Mouse (Mus musculus): Measurements from ENCODE around the gene P3h1. TPM values are rescaled to one million over a fixed set of nuclear protein-coding genes. Genes with fewer than 3 reads are reported as not detected.

P3h1 gene
- 10 to 100 TPM; 26.2 to 29.3 TPM for total RNA-seq (2021)
- long read RNA-seq, experiment 1, transcript P3h1-204 (15 exons, 3,188 nt) = major isoform, 62 of 75 reads
- long read RNA-seq, experiment 1, partial matches to known transcripts = 6 of 75 reads
- long read RNA-seq, experiment 1, other reads (novel, unspliced or antisense) = 7 of 75 reads
- long read RNA-seq, experiment 2, transcript P3h1-204 (15 exons, 3,188 nt) = major isoform, 48 of 56 reads
- long read RNA-seq, experiment 2, partial matches to known transcripts = 1 of 56 reads
- long read RNA-seq, experiment 2, other reads (novel, unspliced or antisense) = 7 of 56 reads

DNA sequence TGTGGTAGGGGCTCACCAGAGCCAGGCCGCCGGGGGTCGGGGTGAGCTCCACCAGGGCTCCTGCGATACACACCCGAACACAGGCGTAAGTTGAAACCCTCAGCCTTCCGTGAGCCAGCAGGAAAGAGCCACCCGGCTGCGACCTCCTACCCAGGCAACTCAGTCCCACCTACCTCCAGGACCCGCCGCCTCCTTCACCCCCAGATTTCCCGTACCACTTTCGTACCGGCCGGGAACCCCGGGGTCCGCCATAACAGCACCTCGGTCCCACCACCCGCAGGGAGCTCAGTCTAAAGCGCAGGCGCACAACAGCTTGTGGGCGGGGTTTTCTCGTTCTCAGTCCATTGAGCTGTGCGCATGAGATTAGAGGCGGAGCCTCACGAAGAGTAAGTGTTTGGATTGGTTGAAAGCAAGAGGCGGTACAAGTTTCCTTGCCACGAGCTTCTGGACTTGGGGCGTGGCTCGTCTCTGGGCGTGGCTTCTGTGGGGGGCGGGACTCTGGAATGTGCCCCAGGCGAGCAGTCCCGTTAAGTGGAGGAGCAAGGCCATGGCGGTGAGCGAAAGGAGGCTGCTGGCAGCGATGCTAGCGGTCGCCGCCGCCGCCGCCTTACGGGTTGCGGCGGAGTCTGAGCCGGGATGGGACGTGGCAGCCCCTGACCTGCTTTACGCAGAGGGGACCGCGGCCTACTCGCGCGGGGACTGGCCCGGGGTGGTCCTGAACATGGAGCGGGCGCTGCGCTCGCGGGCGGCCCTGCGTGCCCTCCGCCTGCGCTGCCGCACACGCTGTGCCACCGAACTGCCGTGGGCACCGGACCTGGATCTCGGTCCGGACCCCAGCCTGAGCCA is at the start of gene P3h1, which contains the start of gene AU022252:
Gene P3h1, plus strand, starts transcription at position 506 of the 846 bp plus-strand sequence.
Gene AU022252, minus strand, starts transcription at position 303 of the 846 bp plus-strand sequence.
- peak; percentile 98 for DNase-seq

DNA sequence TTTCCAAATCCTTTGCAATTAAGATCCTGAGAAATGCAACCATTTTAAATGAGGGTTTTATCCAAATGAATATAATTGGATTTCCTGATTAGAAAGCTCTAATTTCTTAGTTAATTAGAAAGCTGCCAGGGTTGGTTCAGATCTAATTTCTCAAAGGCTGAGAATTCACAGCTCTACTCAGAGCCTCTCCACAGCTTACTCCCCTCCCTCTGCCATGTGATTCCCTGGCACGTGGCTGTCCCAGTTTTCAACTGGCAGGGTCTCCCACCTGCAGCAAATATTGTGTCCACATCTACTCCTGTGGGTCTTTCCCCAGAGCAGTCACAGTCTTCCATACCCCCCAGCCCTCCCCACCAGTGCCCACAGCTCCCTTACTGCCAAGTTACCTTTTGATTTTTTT is 49.2 kb upstream of the P3h1 start:
- no peak for DNase-seq

DNA sequence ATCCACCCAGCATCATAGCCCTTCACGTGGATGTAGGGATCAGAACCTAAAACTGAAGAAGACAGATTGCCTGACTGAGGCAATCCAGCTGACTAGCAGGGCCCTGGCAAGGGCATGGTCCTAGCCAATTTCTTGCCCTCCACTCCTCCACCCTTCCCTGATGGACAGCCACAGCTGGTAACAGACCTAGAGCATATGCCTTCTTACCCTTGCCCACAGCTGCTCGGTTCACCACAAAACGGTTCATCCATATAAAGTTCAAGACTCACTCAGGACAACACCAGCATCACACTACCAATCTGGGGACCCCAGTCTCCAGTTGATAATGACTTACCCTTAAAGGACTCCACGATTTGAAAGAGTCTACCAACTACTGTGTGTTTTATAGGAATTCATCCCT is 46.9 kb upstream of the P3h1 start:
- no peak for DNase-seq

DNA sequence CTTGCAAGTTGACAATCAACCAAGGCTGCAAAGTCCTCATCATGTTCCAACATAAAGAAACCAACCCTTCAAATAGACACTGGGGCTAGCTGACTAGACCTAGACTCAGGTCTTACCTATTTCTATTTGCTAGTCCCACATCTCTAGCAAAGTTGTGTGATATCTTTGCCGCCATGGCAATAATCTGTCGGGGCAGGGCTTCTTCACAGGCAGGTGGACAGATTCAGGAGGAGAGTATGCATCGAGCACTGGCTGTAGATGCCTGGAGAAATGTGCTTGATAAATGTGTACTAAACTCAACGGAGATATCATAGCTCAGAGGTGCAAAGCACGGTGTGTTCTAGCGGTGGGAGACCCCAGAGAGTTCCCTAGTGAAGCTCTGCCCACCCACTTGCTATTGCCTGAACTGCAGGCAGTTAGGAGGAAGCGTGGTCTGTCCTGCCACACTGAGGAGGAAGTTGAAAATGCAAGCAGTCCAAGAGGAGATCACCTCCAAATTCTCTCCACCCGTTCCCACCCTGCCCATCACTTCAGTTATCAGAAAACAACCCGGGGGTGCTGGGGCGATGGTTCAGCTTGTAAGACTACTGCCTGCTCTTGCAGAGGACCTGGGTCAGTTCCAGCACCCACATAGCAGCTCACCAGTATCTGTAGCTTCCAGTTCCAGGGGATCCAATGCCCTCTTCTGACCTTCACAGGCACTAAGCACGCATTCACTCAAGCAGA is 44.5 kb upstream of the P3h1 start:
- no peak for DNase-seq

DNA sequence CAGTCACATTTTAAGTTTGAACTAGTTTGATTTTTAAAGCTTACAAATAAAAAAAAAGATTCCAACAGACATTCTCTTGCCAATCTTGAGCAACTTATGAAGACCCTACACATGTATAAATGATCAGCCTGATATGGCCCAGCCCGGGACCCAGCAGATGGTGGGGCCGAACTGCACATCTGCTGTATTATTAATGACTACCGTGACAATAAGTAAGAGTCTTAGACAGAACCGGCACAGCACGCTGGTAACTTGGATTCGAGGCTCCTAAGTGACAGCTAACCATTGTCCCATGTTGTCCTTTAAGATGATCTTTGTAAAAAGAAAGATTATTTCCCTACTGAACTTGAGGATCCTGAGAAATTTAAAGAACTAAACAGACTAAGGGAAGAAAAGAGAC is 43.3 kb upstream of the P3h1 start:
- no peak for DNase-seq

DNA sequence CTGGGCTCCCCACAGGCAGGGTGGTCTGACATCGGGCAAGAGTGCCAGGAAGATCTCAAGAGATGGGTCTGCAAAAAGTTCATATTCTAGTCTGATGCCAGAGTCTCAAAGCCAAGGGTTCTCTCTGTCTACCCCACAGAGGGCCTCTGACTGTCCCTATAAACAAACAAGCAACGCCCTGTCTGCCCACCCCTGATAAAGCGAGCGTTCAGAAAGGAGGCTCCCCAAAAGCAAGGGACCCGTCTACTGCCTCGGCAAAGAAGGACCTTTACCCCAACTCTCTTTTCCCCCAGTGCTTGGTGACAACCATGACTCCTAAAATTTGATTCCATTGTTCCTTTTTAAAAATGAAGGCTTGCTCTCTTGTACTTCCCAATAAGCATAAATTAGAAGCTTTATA is 42.9 kb upstream of the P3h1 start, which contains the start of gene Ermap:
Gene Ermap, minus strand, starts transcription at position 148 of the 400 bp plus-strand sequence.
- DNase-seq = no peak

DNA sequence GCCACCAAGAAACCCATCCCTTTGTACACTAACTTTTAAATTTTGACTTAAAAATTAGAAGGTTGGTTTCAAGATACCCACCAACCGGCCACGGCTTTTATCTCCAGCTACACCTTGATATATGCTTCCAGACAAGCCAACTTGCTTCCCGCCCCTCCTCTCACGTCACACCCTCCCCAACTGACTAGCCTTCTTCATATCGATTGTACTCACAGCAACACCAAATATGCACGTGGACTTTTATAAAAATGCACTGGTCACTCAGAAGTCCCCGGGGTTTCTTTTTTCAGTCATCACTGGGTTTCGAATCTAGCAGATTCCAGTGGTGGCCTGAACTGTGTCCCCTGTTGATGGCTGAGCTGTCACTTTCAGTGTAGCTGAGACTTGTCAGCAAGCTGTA is 42.1 kb upstream of the P3h1 start:
- DNase-seq = no peak

DNA sequence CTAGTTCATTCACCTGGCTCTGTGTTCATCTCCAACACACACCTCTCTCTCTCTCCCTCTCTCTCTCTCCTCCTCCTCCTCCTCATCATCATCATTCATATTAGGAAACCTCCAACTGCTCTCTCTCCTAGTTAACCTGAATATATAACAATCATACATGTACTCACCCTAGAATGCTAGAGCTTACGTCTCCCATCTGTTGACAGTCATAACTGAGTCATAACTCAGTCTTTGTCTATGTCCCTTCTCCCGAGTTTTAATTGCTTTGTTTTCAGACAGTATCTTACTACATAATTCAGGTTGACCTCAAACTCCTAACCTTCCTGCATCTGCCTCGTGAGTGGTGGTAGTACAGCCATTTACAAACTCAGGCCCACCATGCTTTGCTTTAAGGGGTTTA is 41.4 kb upstream of the P3h1 start:
- DNase-seq = no peak

DNA sequence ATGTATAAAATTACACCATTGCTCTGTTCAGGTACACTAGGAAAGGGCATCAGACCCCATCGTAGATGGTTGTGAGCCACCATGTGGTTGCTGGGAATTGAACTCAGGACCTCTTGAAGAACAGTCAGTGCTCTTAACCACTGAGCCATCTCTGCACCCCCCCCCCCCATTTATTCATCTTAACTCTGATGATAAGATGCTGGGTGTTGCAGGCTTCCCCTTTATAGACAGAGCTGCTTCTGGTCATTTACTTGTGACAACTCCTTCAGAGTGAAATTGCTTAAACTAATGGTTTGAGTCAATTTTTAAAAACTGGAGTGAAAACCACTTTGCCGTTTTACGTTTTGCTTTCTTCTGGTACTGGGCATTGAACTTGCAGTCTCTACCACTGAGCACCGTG is 40.0 kb upstream of the P3h1 start:
- no peak for DNase-seq

DNA sequence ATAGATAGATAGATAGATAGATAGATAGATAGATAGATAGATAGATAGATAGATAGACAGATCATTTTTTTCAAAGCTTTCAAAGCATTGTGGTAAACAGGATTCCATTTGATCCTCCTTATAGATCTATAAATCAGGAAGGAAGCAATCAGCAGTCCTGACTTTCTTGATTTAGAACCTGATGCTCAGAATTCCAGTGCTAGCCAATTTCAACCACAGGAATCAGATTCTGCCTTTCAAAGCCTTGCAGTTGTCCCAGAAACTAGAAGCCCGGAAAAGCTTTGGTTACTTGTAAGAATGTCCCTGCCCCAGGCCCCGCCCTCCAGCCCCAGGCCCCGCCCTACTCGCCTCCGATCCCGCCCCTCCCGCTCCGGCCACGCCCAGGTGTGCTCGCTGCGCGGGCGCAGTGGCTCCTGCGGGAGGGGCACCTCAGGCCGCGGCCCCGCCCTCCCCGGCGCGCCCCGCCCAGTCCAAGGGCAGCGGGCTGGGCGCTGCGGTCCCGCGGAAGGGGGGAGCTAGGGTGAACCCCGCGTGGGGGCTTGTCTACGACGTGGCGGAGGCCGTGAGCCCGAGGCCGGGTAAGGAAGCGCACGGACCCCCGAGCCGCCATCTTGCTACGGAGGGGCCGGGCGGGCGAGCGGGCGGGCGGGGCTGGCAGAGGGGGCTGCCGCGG is 37.7 kb upstream of the P3h1 start, which contains the start of gene Svbp:
Gene Svbp, plus strand, starts transcription at position 398 of the 673 bp plus-strand sequence.
- DNase-seq = peak; percentile 97

DNA sequence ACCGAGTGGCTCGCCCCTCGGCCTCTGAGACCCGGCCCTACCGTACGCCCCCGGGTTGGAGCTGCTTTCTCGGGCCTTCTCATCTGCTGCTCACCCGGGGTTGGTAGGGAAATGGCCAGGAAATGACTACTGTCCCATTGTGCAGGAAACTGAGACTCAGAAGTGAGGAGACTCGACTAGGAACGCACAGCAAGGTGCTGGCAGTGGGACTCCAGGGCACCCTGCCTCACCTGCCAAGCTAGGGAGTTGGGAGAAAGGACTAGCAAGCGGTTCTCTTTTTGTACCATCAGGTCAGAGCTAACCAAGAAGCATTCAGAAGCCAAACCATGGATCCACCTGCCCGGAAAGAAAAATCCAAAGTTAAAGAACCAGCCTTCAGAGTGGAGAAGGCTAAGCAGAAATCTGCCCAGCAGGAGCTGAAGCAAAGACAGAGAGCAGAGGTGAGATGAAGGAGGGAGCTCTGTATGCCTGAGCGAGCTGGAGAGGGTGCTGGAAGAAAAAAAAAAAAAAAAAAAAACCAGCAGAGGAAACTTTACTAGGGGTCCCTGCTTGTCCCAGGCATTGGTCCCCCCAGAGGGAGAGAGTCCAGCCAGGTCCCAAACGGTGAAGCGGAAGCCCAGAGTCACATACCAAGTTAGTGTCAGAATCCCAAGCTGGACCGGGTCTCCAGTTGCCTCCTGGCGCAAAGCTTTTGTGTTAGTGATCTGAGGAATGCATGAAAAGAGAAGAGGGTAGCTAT is 37.0 kb upstream of the P3h1 start:
- DNase-seq = no peak

DNA sequence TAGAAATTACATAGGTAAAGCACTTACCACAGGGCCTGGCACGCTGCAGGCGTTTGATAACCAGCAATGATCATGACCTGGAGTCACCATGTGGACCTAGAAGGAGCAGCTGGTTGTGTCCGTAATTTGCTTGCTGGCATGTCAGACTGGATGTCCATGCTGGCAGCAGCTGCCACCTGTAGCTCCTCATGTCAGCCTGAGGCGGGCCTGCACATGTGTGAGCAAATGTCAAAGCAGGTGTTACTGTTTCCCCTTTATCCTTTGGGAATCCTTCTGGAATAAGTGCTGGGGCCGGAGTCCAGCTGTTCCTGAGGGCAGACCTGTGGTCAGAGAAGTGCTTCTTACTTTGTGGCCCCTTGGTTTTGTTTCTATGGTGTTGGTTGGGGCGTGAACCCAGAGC is 34.6 kb upstream of the P3h1 start:
- DNase-seq = no peak

DNA sequence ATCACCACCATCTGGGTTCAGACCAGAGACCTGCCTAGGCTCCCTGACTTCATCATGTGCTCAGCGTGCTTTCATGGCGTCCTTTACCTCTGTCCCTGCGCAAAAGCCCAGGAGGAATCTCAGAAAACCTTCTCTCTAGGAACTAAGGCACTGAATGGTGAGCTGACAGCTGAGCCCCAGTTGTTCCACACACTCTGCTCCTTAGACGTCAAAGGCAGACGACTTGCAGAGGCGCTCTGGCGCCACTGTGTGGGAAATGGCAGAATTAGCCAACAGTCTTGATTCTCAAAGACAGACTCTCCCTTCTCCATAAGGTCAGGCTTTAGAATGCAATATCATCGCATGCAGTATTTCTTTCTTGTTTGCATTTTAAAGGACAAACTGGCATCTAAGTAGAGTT is 28.0 kb upstream of the P3h1 start:
- peak; percentile 77 for DNase-seq

DNA sequence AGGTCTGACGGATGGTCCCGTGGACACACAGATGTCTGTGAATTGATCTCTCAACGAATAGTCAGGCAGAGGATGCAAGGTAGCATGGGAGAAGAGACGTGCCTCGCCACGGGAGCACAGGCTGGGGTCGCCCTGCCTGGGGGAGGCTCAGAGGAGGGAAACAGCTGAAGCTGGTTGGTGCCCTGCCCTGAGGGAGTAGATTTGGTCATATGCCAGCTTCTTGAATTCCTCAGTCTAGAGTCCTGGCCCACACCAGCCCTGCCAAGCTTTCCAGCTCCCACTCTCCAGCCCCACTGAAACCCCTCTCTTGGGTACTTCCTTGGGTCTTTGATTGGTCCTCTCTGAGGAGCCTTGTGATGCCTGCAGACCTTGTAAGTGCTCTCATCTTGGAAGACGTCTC is 16.0 kb upstream of the P3h1 start:
- DNase-seq = no peak

DNA sequence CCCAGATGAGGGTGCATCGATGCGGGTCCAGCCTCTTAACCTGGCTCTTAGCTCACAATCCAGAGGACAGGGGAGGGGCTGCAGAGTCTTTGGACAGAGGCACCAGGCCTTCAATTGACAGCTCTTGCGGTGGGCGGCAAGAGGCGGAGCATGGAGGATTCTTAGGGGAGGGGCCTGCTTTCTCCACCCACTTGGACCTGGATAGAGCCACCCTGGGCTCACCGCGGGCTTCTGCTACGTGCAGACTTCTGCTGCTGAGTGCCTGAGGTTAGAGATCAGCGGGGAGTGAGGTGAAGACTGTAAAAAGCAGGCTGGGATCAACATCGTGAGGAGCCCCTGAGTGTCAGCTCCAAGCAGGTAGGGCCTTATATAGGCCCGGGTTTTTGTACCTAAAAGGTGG is 14.5 kb upstream of the P3h1 start, which contains the start of gene Tmem269:
Gene Tmem269, minus strand, starts transcription at position 49 of the 400 bp plus-strand sequence.
- DNase-seq = no peak

DNA sequence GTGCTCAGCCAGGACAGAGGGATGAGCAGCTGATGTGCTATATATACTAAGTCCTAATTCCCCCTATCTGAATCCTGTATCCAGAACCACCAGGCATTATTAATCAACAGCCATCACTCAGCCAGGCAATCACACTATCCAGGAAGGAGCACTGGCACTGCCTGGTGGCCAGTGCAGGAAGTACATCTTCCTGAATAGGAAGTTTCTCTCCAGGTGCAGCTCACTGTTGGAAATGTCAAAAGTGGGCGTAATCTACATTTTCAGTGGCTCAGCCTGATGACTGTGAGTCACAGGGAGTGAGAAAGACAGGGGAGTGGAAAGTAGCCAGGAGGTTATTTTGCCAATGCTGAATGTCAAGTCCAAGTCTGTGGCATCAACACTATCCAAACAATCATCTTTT is 9.0 kb upstream of the P3h1 start:
- DNase-seq = peak; percentile 52

DNA sequence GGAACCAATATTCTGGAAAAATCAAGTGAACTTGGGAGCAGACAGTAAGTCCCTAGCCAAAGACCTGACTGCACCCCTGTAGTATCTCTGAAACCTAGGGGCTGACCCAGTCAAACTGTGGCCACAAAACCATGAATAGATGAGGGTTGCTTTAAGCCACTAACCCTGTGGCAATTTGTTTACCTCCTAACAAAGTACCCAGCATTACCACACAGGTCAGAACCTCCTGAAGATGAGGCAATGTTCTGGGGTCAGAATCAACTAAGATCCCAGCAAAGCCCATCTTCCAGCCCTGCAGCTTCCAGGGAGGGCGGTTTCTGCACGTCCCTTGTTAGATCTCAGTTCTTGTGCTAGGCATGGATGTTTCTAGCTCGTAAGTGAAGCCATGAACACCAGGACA is 8.2 kb upstream of the P3h1 start:
- DNase-seq = no peak

DNA sequence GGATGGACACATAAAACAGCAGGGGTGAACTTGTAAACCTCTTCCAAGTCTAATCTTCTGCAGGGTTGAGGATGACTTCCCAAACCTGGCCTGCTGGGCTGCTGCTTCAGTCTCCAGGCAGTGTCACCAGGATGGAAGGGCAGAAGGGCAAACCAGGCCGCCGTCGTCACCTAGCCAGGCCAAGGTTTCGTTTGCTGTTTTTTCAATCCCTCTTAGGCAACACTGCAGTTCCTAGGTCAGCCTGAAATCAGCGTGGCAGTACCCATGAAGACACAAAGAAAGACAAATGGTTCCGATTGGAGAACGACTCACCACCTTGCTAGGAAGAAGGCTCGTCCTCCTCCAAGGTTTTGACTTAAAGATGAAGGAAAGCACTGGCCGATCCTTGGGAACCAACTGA is 7.0 kb upstream of the P3h1 start:
- DNase-seq = no peak

DNA sequence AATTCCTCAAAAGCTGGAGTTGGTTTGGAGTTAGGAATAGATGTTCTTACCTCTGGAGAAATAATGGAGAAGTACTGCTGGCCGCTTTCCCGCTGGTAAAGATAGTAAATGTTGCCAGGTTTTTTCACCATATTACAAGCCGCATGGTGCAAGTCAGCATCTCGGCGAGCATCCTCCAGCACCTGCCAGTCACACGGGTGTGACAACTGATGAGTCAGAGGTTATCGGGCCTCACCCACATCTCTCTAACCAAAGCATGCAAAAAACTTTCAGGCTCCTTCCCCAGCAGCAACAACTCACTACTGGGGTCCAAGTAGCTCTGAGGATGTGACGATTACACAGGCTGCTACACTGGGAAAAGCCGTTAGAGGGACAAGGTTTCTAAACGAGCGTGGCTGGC is 6.0 kb upstream of the P3h1 start:
- no peak for DNase-seq

DNA sequence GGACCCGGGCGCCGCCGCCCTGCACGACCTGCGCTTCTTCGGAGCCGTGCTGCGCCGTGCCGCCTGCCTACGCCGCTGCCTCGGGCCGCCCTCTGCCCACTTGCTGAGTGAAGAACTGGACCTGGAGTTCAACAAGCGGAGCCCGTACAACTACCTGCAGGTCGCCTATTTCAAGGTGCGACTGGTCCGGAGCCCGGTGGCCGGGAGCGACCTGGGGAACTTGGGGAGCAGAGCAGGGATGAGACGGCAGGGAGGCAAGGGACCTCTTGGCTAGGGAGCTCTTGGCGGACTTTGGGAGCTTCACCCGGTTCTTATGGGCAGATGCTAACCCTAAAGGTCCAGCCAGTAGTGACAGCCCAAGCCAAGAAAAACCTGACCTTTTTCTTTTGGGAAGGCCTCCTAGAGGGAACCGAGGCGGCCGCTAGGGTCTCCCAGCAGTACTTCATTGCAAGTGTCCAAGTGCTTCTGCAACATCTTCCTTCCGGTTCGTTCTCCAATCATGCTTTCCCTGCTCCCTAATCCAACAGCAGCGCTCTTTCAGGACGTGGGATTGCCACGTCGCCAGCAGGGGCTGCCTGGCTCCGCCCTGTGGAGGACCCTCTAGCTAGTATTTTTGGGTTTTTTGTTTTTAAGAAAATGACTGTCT is 664 bp downstream of the P3h1 start:
- peak; percentile 65 for DNase-seq

DNA sequence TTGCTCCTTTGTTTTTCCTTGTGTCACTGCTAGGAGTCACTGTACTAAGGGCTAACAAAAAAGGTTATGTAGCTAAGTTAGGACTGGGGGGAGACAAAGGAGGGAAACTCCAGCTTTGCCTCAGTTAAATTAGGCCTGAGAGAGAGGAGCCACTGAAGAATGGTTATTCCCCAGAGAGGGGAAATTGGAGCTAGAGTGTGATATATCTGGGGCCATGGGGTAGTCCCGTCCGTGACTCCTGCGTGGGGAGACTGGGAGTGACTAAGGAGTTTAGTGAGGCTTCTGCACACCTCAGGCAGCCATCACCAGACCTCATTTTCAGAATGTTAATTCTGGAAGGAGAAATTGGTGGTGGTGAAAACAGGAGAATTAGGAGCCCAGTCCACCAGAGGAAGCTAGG is 1.6 kb downstream of the P3h1 start:
- DNase-seq = no peak
